15 mouse cellular contexts compared by ENCODE assay signal in the genomic region with DNA sequence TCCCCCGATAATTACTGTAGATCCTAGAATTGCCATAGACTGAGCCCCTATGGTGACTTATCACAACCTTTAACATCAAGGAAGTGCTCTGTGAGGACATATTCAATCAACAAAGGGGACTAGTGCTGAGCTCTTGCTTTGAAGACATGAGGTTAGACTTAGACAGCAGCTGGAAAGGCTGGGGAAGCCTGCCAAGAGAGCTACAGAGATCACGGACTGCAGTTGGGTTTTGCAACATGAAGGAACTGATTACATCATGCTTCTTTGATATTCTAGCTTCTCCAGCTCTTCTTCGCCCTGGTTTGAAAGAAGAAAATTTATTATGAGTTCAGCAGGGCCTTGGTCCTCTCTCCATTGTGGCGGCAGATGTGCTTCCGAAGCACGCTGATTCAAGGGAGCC.
DNase-seq lines count a peak whose midpoint lies in the region; ATAC-seq lines count a peak whose summit lies in the region.
"Had no signal": no experiment of that assay in that cellular context is flagged by ENCODE, and none has a peak within 500 bp of the region (broad histone marks: within the 10 kb centered on the region; RNA-seq: fewer than 3 reads in every experiment).

No protein-coding gene starts in this region.

- H3K4me3 ChIP-seq in kidney, embryonic 15.5 days (replicated peaks), result no peak overlapping the region
- H3K4me3 ChIP-seq in forebrain, embryonic 11.5 days (ENCODE audit: low read depth, low read length), result no peak overlapping the region
- H3K4me3 ChIP-seq: forebrain, embryonic 15.5 days; heart, embryonic 13.5 days; limb, embryonic 13.5 days; megakaryocyte, embryonic 14.5 days had no signal

- no peaks in the 10 kb centered on the region for H3K27me3 ChIP-seq in kidney, embryonic 15.5 days
- no peaks in the 10 kb centered on the region for H3K27me3 ChIP-seq in forebrain, embryonic 11.5 days (ENCODE audit: control insufficient read depth, insufficient read depth, low read length)
- H3K27me3 ChIP-seq: forebrain, embryonic 15.5 days; heart, embryonic 13.5 days; limb, embryonic 13.5 days; megakaryocyte, embryonic 14.5 days had no signal

- H3K4me1 ChIP-seq in kidney, embryonic 15.5 days, result 0 out of 2 replicates have a peak, but pooled peaks cover 1% of the 10 kb centered on the region
- H3K4me1 ChIP-seq in forebrain, embryonic 11.5 days (replicated peaks; ENCODE audit: control insufficient read depth, insufficient read depth, low read length), result no peaks in the 10 kb centered on the region
- H3K4me1 ChIP-seq: forebrain, embryonic 15.5 days; megakaryocyte, embryonic 14.5 days had no signal

- H3K9me3 ChIP-seq in kidney, embryonic 15.5 days (replicated peaks), result no peaks in the 10 kb centered on the region
- no peaks in the 10 kb centered on the region for H3K9me3 ChIP-seq in forebrain, embryonic 11.5 days (ENCODE audit: control insufficient read depth, low read length)
- H3K9me3 ChIP-seq: forebrain, embryonic 15.5 days; heart, embryonic 13.5 days; limb, embryonic 13.5 days; megakaryocyte, embryonic 14.5 days had no signal

- H3K4me2 ChIP-seq in kidney, embryonic 15.5 days, result no peak overlapping the region
- no peak overlapping the region for H3K4me2 ChIP-seq in forebrain, embryonic 11.5 days (ENCODE audit: low read depth, low read length, severe bottlenecking)
- H3K4me2 ChIP-seq: forebrain, embryonic 15.5 days; heart, embryonic 13.5 days; limb, embryonic 13.5 days had no signal

- ATAC-seq in kidney, embryonic 15.5 days (replicated peaks; ENCODE audit: low FRiP score), result no peak
- ATAC-seq in forebrain, embryonic 11.5 days (replicated peaks; ENCODE audit: low FRiP score), result no peak
- ATAC-seq: forebrain, embryonic 15.5 days had no signal

- intact Hi-C loops in gastrocnemius, postnatal 14 days (cut with DNase I; ENCODE audit: low total_unique reads), result no loop called here

- DNase-seq in adrenal gland, postnatal 36 days, result peak; percentile 7 to 24
- DNase-seq in adrenal gland, postnatal 4 days (ENCODE audit: low spot score in 2 of 2), result no peak
- DNase-seq in kidney, postnatal 10 days, result peak; percentile 73
- peak; percentile 33 for DNase-seq in gastrocnemius, postnatal 14 days
- peak; percentile 58 for DNase-seq in lung, postnatal 36 days
- no peak for DNase-seq in forebrain, embryonic 11.5 days (ENCODE audit: low spot score)
- no peak for DNase-seq in layer of hippocampus, postnatal 36 days
- DNase-seq: B cell, adult 2 months; cerebellum, adult 9-10 months; retina, postnatal 1 day had no signal

- H3K9ac ChIP-seq in kidney, embryonic 15.5 days, result no peak overlapping the region
- no peak overlapping the region for H3K9ac ChIP-seq in forebrain, embryonic 11.5 days (ENCODE audit: low read length)
- H3K9ac ChIP-seq: forebrain, embryonic 15.5 days; heart, embryonic 13.5 days; limb, embryonic 13.5 days had no signal

- no peak overlapping the region for H3K27ac ChIP-seq in kidney, embryonic 15.5 days
- H3K27ac ChIP-seq in forebrain, embryonic 11.5 days (ENCODE audit: low read depth, low read length), result no peak overlapping the region
- H3K27ac ChIP-seq: forebrain, embryonic 15.5 days; heart, embryonic 13.5 days; limb, embryonic 13.5 days had no signal

- 74% methylated on average over 6 of the region's 6 CpGs for WGBS in kidney, embryonic 15.5 days
- WGBS in forebrain, embryonic 11.5 days, result 94% methylated on average over 6 of the region's 6 CpGs

- no peaks in the 10 kb centered on the region for H3K36me3 ChIP-seq in kidney, embryonic 15.5 days
- no peaks in the 10 kb centered on the region for H3K36me3 ChIP-seq in forebrain, embryonic 11.5 days (ENCODE audit: control insufficient read depth, insufficient read depth, low read length)
- H3K36me3 ChIP-seq: forebrain, embryonic 15.5 days; heart, embryonic 13.5 days; limb, embryonic 13.5 days had no signal

Comparison
In these comparisons a context has a peak if more than half of its experiments do, and no peak if none do; other contexts are left out.
1. DNase-seq: peak in adrenal gland, postnatal 36 days (2 of 2), kidney, postnatal 10 days (single experiment), gastrocnemius, postnatal 14 days (single experiment) and lung, postnatal 36 days (single experiment); none in adrenal gland, postnatal 4 days (0 of 2), forebrain, embryonic 11.5 days (single experiment) and layer of hippocampus, postnatal 36 days (0 of 2).